Mouse (Mus musculus) left cerebral cortex, postnatal 36 days (tissue): Measurements from ENCODE around the gene Uevld. TPM values are rescaled to one million over a fixed set of nuclear protein-coding genes. Genes with fewer than 3 reads are reported as not detected.
"Not testable (repeated sequence)": the region's sequence is repeated elsewhere in the genome, so short reads cannot be mapped to it uniquely, and the experiment has no call there.

Experiments
- DNase-seq, 2 experiments: peaks; one replicate each; pipeline ENCODE4 v3.0.0; 2021 to 2022; ENCODE audit warnings: low spot score in 2 of 2, mixed read lengths in 1 of 2
- intact Hi-C: fragments of 180-260 bp; cut with DNase I; formaldehyde crosslinking; loops from one replicate; pipeline ENCODE4 v1.15.1; 2025
- total RNA-seq, 2 experiments: library from RNA; stranded (reverse); gene quantifications; 2 replicates each; pipeline ENCODE4 v1.2.3; 2021

The Uevld gene
- total RNA-seq, 2 experiments from 2014 or later = 11.9 to 12.1 TPM

DNA sequence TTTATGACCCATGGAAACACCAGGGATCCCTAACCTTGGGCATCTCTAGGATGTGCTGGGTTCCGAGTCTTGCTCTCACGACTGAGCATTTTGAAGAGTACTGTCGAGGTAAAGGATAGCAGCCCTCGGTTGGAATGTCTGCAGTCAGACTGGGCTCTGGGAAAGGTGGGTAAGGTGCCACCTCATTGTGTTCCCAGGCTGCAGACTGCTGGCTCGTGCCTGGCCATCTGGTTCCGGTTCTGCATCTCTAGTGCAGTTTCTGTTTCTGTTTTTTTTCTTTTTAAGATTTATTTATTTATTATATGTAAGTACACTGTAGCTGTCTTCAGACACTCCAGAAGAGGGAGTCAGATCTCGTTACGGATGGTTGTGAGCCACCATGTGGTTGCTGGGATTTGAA is 76.4 kb downstream of the Uevld start:
- intact Hi-C loops, DNase-seq: not testable (repeated sequence)

DNA sequence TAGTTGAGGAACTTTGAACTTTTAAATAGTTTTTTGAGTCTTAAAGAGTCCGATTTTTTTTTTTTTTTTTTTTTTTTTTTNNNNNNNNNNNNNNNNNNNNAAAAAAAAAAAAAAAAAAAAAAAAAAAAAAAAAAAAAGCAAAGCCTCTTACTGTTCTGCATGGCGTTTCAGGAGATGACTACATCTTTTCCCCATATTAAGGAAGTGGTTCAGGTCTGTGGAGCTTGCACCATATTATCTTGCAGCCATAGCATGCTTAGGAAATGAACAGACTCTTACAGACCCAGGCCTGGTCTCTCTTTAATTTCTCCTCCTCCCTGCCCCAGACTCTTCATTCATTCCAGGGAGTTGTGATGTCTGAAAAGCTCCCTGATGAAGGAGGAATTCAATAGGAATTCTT is 77.3 kb downstream of the Uevld start:
- intact Hi-C loops = no loop called here
- DNase-seq = no peak

DNA sequence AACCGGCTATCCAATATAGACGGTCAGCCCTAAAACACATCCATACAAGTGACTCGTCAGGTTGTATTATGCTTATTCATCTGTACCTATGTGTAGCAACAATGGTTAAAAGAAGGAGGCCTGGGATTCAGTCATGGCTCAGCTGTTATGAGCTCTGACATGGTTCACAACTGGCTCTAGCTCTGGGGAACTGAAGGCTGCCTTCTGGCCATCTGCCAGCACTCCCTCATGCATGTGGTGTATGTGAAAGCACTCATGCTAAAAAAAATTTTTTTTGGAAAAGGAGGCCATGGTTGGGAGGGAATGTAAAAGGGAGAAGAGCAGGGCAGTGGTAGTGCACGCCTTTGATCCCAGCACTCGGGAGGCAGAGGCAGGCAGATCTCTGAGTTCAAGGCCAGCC is 78.5 kb downstream of the Uevld start:
- no peak for DNase-seq
- intact Hi-C loops = no loop called here

DNA sequence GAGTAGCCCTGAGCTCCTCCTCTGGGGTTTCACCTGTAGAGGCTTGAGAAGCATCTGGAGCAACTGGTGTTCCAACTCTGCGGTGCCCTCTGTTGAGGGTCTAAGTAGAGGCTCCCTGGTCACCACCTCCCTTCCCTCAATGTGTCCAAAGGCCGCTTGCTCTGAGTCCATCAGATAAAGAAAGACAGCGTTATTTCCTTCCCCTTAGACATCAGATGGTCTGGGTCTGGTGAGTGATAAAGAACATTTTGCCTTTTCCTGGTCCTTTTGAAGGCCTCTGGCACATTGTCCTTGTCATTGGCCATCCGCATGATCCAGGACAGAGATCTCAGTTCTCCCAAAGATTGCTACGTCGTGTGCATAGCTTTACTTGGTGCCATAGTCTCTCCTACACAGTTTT is 81.1 kb downstream of the Uevld start:
- DNase-seq = no peak
- intact Hi-C loops = no loop called here

DNA sequence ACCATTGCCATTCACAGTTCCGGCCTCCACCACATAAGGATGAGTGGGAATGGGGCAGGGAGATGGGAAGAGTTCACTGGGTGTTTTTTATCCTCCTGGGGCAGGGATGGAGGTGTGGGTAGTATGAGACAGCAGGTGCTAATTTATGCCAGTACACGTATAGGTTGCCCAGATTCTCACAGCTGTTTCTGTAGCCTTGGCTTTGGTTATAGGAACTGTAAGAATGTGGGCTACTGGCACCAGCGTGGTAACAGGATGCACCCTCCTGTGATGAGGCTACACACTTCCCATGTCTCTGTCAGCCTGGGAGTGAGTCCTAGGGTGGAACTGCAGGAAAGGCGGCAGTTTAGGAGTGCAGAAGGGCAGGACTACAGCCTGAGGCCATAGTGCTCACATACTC is 81.5 kb downstream of the Uevld start:
- peak in 1 of 2 experiments; percentile 26 for DNase-seq
- intact Hi-C loops = no loop called here

Other genes with a start within 250 kb of the Uevld start
- 1 to 10 TPM; 7.9 to 9.4 TPM for gene Saal1, start 247.8 kb downstream of the Uevld start, total RNA-seq
- gene Saa3, start 242.8 kb downstream of the Uevld start, total RNA-seq = not detected
- gene Saa4, start 225.9 kb downstream of the Uevld start, total RNA-seq = not detected
- gene Saa1, start 215.5 kb downstream of the Uevld start, total RNA-seq = not detected
- not detected for gene Saa2, start 206.7 kb downstream of the Uevld start, total RNA-seq
- gene Hps5, start 162.5 kb downstream of the Uevld start, total RNA-seq = 10 to 100 TPM; 13.8 to 16.6 TPM
- 10 to 100 TPM; 36.9 to 40.3 TPM for gene Gtf2h1, start 162.4 kb downstream of the Uevld start, total RNA-seq
- gene Ldha, start 117.1 kb downstream of the Uevld start, total RNA-seq = 100 to 1,000 TPM; 352 to 416 TPM
- gene Ldhc, start 97.3 kb downstream of the Uevld start, total RNA-seq = not detected
- 10 to 100 TPM; 73.4 to 76.1 TPM for gene Tsg101, start 38.6 kb downstream of the Uevld start, total RNA-seq
- gene Gm9999, start 25.1 kb upstream of the Uevld start, total RNA-seq = not detected
- 10 to 100 TPM; 15.1 TPM for gene Spty2d1, start 49.9 kb upstream of the Uevld start, total RNA-seq
- 10 to 100 TPM; 15.1 to 17.1 TPM for gene Tmem86a, start 92.1 kb upstream of the Uevld start, total RNA-seq
- 100 to 1,000 TPM; 149 to 184 TPM for gene Ptpn5, start 175.2 kb upstream of the Uevld start, total RNA-seq
- gene Mrgpra6, start 246.4 kb upstream of the Uevld start, total RNA-seq = not detected